Mouse (Mus musculus) spleen, adult 12 weeks (tissue): ENCODE measurements at regions not wholly inside any gene's neighbourhood (a gene's known extent, or its start where the extent isn't known, plus 50 kb on each side); places are given as distances from the start of the nearest gene placed in this dataset.
"Not testable (repeated sequence)": the region's sequence is repeated elsewhere in the genome, so short reads cannot be mapped to it uniquely, and the experiment has no call there.

Experiments
- DNase-seq: peaks from one replicate; pipeline ENCODE4 v3.0.0; 2022; ENCODE audit warnings: low spot score

GRCm38 (mm10) chr13:20039590-20039989 lies 50.8 kb upstream of the Elmo1 start:
- peak; percentile 27 for DNase-seq

GRCm38 (mm10) chr13:20038463-20038862 lies 51.9 kb upstream of the Elmo1 start:
- no peak for DNase-seq

- no peak for DNase-seq
Observed at GRCm38 (mm10) chr13:20037436-20037835, 53.0 kb upstream of the Elmo1 start.

GRCm38 (mm10) chr13:20033937-20034735 lies 56.3 kb upstream of the Elmo1 start:
- no peak for DNase-seq

GRCm38 (mm10) chr13:20031660-20032059 lies 58.7 kb upstream of the Elmo1 start:
- DNase-seq: no peak

GRCm38 (mm10) chr13:20031082-20031481 lies 59.3 kb upstream of the Elmo1 start:
- DNase-seq: no peak

GRCm38 (mm10) chr13:20026612-20027011 lies 63.8 kb upstream of the Elmo1 start:
- no peak for DNase-seq

GRCm38 (mm10) chr13:20016454-20016853 lies 73.9 kb upstream of the Elmo1 start:
- not testable (repeated sequence) for DNase-seq

GRCm38 (mm10) chr13:20012621-20013020 lies 77.8 kb upstream of the Elmo1 start:
- DNase-seq: no peak

GRCm38 (mm10) chr13:20009164-20009563 lies 81.2 kb upstream of the Elmo1 start:
- no peak for DNase-seq

- no peak for DNase-seq
Observed at GRCm38 (mm10) chr13:20007561-20007960, 82.8 kb upstream of the Elmo1 start.

GRCm38 (mm10) chr13:19997606-19998005 lies 92.8 kb upstream of the Elmo1 start:
- no peak for DNase-seq

- DNase-seq: no peak
Observed at GRCm38 (mm10) chr13:19975621-19976020, 114.8 kb upstream of the Elmo1 start.

GRCm38 (mm10) chr13:19966566-19966965 lies 123.8 kb upstream of the Elmo1 start:
- DNase-seq: no peak

- DNase-seq: no peak
Observed at GRCm38 (mm10) chr13:19963031-19963430, 127.4 kb upstream of the Elmo1 start.

GRCm38 (mm10) chr13:19928761-19929160 lies 104.7 kb upstream of the Gpr141 start:
- DNase-seq: no peak

- no peak for DNase-seq
Observed at GRCm38 (mm10) chr13:19927807-19928206, 103.8 kb upstream of the Gpr141 start.

- DNase-seq: no peak
Observed at GRCm38 (mm10) chr13:19921084-19921827, 97.2 kb upstream of the Gpr141 start.

GRCm38 (mm10) chr13:19911860-19912584 lies 88.0 kb upstream of the Gpr141 start:
- DNase-seq: no peak

- no peak for DNase-seq
Observed at GRCm38 (mm10) chr13:19902786-19903185, 78.7 kb upstream of the Gpr141 start.

- DNase-seq: no peak
Observed at GRCm38 (mm10) chr13:19897191-19897590, 73.1 kb upstream of the Gpr141 start.

- no peak for DNase-seq
Observed at GRCm38 (mm10) chr13:19888983-19889773, 65.1 kb upstream of the Gpr141 start.
